Mouse (Mus musculus): ENCODE measurements around the gene Mis18bp1. TPM values are rescaled to one million over a fixed set of nuclear protein-coding genes. Genes with fewer than 3 reads are reported as not detected.

Gene Mis18bp1
- 3.7 TPM for polyA plus RNA-seq (2012; fragmentation: generic; extraction: Trizol)
- long read RNA-seq, experiment 1, full-length matches to known transcripts, result 4 of 18 reads
- long read RNA-seq, experiment 1, partial matches to known transcripts, result 13 of 18 reads
- long read RNA-seq, experiment 1, other reads (novel, unspliced or antisense), result 1 of 18 reads
- long read RNA-seq, experiment 2, full-length matches to known transcripts, result 5 of 101 reads
- long read RNA-seq, experiment 2, partial matches to known transcripts, result 90 of 101 reads
- long read RNA-seq, experiment 2, other reads (novel, unspliced or antisense), result 6 of 101 reads

DNA sequence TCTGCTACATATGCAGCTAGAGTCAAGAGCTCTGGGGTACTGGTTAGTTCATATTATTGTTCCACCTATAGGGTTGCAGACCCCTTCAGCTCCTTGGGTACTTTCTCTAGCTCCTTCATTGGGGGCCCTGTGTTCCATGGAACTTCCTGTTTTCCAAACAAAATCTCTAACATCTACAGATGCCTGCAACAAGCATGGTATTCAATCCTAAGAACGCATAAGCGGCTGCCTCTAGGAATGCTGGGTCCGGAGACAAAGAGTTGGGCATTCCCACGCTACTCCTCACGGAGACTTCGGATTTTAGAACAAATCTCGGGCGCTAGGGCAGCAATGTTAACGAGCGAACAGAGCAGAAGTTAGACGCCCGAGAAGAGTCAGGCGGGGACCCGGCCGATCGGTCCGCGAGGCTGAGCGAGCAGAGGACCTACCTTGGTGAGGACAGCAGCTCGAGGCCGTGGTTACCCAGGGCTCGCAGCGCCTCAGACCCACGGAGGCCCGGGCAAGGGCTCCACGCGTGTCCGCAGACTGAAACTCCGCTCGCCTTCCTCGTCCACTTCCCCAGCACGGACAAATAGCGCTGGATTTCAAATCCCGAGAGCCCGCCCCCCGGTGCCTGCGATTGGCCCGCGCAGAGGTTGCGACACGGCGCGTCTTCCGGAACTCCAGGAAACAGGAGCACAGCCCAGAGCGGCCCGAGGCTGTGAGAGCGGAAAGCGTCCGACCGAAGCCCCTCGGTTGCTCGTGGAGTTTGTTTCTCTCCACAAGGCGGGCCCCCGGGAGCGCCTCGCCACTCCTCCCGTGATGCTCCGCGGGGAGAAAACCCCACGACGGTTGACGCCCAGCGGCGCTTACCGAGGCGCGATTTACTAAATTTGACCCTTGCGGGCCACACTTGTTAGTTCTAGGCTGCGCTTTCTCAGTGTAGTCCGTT, at the start of gene Mis18bp1:
Gene Mis18bp1, minus strand, starts transcription at position 584 of the 931 bp plus-strand sequence.
- TF ChIP-seq MAX (IDR thresholded peaks at IDR 0.05), result peak; percentile 54
- TF ChIP-seq USF1 (IDR thresholded peaks at IDR 0.05; ENCODE audit: low read depth), result no peak
- peak; percentile 89 for TF ChIP-seq CEBPB (IDR thresholded peaks at IDR 0.05; ENCODE audit: low read depth)
- Histone ChIP-seq H3K4me3 (ENCODE audit: insufficient read depth, poor library complexity, severe bottlenecking) (peak within 1 kb of the TSS; percentile 71), H3K79me3 (ENCODE audit: low read depth) (peaks cover 48% of the 10 kb centered on the region), H3K27me3 (ENCODE audit: control insufficient read depth, insufficient read depth, insufficient read length) (no peaks in the 10 kb centered on the region), H3K36me3 (ENCODE audit: control insufficient read depth, insufficient read depth) (no peaks in the 10 kb centered on the region), H3K79me2 (ENCODE audit: control insufficient read depth, insufficient read depth) (peaks cover 51% of the 10 kb centered on the region), H3ac (ENCODE audit: control insufficient read depth, insufficient read length, low read depth) (peak within 1 kb of the TSS; percentile 79)

DNA sequence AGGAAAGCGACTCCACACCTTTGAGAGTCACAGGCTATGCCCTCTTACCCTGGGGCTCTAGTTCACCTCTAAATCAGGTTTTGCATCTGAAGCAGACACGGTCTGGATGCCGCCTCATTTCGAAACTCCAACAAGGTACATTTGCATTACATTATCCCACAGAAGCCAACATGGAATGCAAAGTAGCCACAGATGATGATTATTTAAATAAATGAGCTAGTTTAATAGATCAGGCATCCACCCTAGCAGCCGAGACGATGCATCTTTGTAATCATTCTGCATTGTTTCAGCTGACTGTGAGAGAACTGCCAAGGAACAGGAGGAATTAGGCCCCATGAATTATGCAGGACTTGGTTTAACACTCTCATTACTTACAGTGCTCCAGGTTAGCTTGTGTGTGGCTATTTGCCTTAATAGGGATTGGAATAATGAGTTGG, 44.0 kb upstream of the Mis18bp1 start:
- no peak overlapping the region for H3K4me3 ChIP-seq (ENCODE audit: insufficient read depth, poor library complexity, severe bottlenecking)
- H3ac ChIP-seq (ENCODE audit: control insufficient read depth, insufficient read length, low read depth), result no peak overlapping the region
- no peak for TF ChIP-seq CEBPB (IDR thresholded peaks at IDR 0.05; ENCODE audit: low read depth)
- TF ChIP-seq MYOD1 (IDR thresholded peaks at IDR 0.05; ENCODE audit: control insufficient read depth, insufficient read length, low read depth), result no peak
- no peaks in the 10 kb centered on the region for H3K27me3 ChIP-seq (ENCODE audit: control insufficient read depth, insufficient read depth, insufficient read length)
- no peaks in the 10 kb centered on the region for H3K79me3 ChIP-seq (ENCODE audit: low read depth)
- no peaks in the 10 kb centered on the region for H3K79me2 ChIP-seq (ENCODE audit: control insufficient read depth, insufficient read depth)
- no peaks in the 10 kb centered on the region for H3K36me3 ChIP-seq (ENCODE audit: control insufficient read depth, insufficient read depth)

DNA sequence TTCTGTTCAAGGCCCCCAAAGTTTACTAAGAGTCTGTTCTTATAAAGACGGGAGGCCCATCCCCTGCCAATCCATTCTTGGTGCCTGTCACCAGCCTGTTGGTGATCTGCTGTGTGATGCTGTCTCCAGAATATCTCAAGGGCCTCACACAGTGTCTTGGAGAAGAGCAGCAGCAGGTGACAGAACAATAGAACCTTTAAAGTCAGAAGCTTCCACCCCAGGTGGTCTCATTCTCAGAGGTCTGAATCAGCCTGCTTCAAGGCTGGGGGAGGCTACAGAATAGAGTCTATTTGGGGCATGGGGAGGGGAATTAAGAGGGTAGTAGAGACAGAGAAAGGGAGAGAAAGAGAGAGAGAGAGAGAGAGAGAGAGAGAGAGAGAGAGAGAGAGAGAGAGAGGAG, 34.0 kb upstream of the Mis18bp1 start:
- TF ChIP-seq MAX (IDR thresholded peaks at IDR 0.05) (no peak), MYOD1 (IDR thresholded peaks at IDR 0.05; ENCODE audit: control insufficient read depth, insufficient read length, low read depth) (no peak), CEBPB (IDR thresholded peaks at IDR 0.05; ENCODE audit: low read depth) (no peak), USF1 (IDR thresholded peaks at IDR 0.05; ENCODE audit: low read depth) (no peak), CTCF (IDR thresholded peaks at IDR 0.05; ENCODE audit: control insufficient read depth, insufficient read depth, insufficient read length) (no peak), FOSL1 (IDR thresholded peaks at IDR 0.05; ENCODE audit: insufficient read depth, low read length, poor library complexity, severe bottlenecking) (no peak), MYOG (IDR thresholded peaks at IDR 0.05; ENCODE audit: control insufficient read depth, extremely low read depth, insufficient read length) (no peak)
- no peaks in the 10 kb centered on the region for H3K79me2 ChIP-seq (ENCODE audit: control insufficient read depth, insufficient read depth)
- no peaks in the 10 kb centered on the region for H3K36me3 ChIP-seq (ENCODE audit: control insufficient read depth, insufficient read depth)
- no peak overlapping the region for H3ac ChIP-seq (ENCODE audit: control insufficient read depth, insufficient read length, low read depth)
- no peaks in the 10 kb centered on the region for H3K27me3 ChIP-seq (ENCODE audit: control insufficient read depth, insufficient read depth, insufficient read length)
- H3K4me3 ChIP-seq (ENCODE audit: insufficient read depth, poor library complexity, severe bottlenecking), result no peak overlapping the region
- H3K79me3 ChIP-seq (ENCODE audit: low read depth), result no peaks in the 10 kb centered on the region

DNA sequence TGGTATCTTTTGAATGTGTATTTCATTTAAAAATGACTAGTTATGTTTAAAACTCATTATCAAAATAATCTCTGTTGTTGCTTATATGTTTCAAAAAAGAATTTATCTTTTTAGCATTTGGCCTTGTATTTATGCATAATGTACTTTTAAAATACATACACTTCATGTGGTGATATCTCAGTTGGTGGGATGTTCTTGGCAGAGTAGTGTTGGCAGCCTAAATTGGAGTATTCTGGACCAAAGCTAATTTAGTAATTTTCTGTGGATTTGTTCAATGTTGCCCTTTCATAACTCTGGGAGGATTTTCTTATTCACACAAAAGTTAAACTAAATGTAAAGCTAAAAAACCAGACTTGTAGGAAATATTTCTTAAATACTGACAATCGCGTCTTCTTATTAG, 29.4 kb upstream of the Mis18bp1 start:
- no peaks in the 10 kb centered on the region for H3K27me3 ChIP-seq (ENCODE audit: control insufficient read depth, insufficient read depth, insufficient read length)
- no peaks in the 10 kb centered on the region for H3K36me3 ChIP-seq (ENCODE audit: control insufficient read depth, insufficient read depth)
- TF ChIP-seq MYOG (IDR thresholded peaks at IDR 0.05; ENCODE audit: control insufficient read depth, extremely low read depth, insufficient read length) (no peak), CTCF (IDR thresholded peaks at IDR 0.05; ENCODE audit: control insufficient read depth, insufficient read depth, insufficient read length) (no peak), CEBPB (IDR thresholded peaks at IDR 0.05; ENCODE audit: low read depth) (no peak), FOSL1 (IDR thresholded peaks at IDR 0.05; ENCODE audit: insufficient read depth, low read length, poor library complexity, severe bottlenecking) (no peak), MAX (IDR thresholded peaks at IDR 0.05) (no peak), MYOD1 (IDR thresholded peaks at IDR 0.05; ENCODE audit: control insufficient read depth, insufficient read length, low read depth) (no peak), USF1 (IDR thresholded peaks at IDR 0.05; ENCODE audit: low read depth) (no peak)
- no peaks in the 10 kb centered on the region for H3K79me2 ChIP-seq (ENCODE audit: control insufficient read depth, insufficient read depth)
- no peak overlapping the region for H3K4me3 ChIP-seq (ENCODE audit: insufficient read depth, poor library complexity, severe bottlenecking)
- no peak overlapping the region for H3ac ChIP-seq (ENCODE audit: control insufficient read depth, insufficient read length, low read depth)
- no peaks in the 10 kb centered on the region for H3K79me3 ChIP-seq (ENCODE audit: low read depth)

DNA sequence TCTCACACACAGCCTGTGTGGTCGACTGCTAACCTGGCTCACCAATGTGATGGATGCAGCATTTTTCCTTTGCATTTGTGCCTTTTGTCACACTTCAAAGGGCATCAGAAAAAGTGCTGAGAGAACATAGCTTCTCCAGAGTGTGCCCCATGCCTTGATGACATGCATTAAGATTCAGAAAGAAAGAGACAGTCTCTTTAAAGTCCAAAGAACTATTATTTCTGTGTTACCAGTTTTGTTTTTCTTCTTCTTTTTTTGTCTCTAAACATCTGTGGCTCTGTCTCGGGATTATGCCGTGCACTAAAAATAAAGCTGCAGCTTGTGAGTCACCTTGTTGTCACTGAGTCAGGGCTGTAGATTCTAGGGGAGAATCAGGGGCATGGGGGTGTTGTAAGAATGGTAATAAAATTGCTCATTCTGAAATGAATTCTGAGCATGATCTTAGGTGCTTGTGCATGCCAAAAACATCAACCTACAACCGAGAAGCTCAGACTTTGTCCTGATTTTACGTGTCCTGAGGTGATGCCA, 21.7 kb upstream of the Mis18bp1 start:
- TF ChIP-seq MAX (IDR thresholded peaks at IDR 0.05), result no peak
- TF ChIP-seq FOSL1 (IDR thresholded peaks at IDR 0.05; ENCODE audit: insufficient read depth, low read length, poor library complexity, severe bottlenecking), result peak; percentile 69
- TF ChIP-seq CEBPB (IDR thresholded peaks at IDR 0.05; ENCODE audit: low read depth), result peak; percentile 49
- Histone ChIP-seq H3K36me3 (ENCODE audit: control insufficient read depth, insufficient read depth) (no peaks in the 10 kb centered on the region), H3K79me2 (ENCODE audit: control insufficient read depth, insufficient read depth) (no peaks in the 10 kb centered on the region), H3K79me3 (ENCODE audit: low read depth) (no peaks in the 10 kb centered on the region), H3ac (ENCODE audit: control insufficient read depth, insufficient read length, low read depth) (no peak overlapping the region), H3K4me3 (ENCODE audit: insufficient read depth, poor library complexity, severe bottlenecking) (no peak overlapping the region), H3K27me3 (ENCODE audit: control insufficient read depth, insufficient read depth, insufficient read length) (no peaks in the 10 kb centered on the region)

DNA sequence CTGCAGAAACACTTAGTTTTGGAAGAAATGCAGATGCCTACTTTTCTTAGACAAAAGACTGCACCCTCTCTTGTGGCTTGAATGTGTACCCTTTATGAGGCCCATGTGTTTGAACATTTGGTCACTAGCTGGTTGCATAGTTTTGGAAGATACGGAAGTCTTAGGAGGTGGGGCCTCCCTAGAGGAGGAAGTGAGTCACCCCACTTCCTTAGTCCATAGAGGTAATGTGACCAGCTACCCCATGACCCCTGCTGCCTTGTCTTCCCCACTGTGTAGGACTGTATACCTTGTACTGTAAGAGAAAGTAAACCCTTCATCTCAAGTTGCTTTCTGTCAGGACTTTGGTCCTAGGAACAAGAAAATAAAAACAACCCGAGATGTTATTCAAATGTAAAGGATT, 16.8 kb upstream of the Mis18bp1 start:
- no peak for TF ChIP-seq FOSL1 (IDR thresholded peaks at IDR 0.05; ENCODE audit: insufficient read depth, low read length, poor library complexity, severe bottlenecking)
- TF ChIP-seq CEBPB (IDR thresholded peaks at IDR 0.05; ENCODE audit: low read depth), result no peak
- no peak for TF ChIP-seq MYOG (IDR thresholded peaks at IDR 0.05; ENCODE audit: control insufficient read depth, extremely low read depth, insufficient read length)
- no peak for TF ChIP-seq MYOD1 (IDR thresholded peaks at IDR 0.05; ENCODE audit: control insufficient read depth, insufficient read length, low read depth)
- TF ChIP-seq USF1 (IDR thresholded peaks at IDR 0.05; ENCODE audit: low read depth), result no peak
- no peak for TF ChIP-seq CTCF (IDR thresholded peaks at IDR 0.05; ENCODE audit: control insufficient read depth, insufficient read depth, insufficient read length)
- no peak for TF ChIP-seq MAX (IDR thresholded peaks at IDR 0.05)
- no peak overlapping the region for H3ac ChIP-seq (ENCODE audit: control insufficient read depth, insufficient read length, low read depth)
- no peaks in the 10 kb centered on the region for H3K36me3 ChIP-seq (ENCODE audit: control insufficient read depth, insufficient read depth)
- no peaks in the 10 kb centered on the region for H3K79me2 ChIP-seq (ENCODE audit: control insufficient read depth, insufficient read depth)
- no peak overlapping the region for H3K4me3 ChIP-seq (ENCODE audit: insufficient read depth, poor library complexity, severe bottlenecking)
- H3K27me3 ChIP-seq (ENCODE audit: control insufficient read depth, insufficient read depth, insufficient read length), result no peaks in the 10 kb centered on the region
- no peaks in the 10 kb centered on the region for H3K79me3 ChIP-seq (ENCODE audit: low read depth)
